Mouse (Mus musculus): ENCODE measurements at regions not wholly inside any gene's neighbourhood (a gene's known extent, or its start where the extent isn't known, plus 50 kb on each side); places are given as distances from the start of the nearest gene placed in this dataset.

GRCm38 (mm10) chr1:184583751-184584504, 148.5 kb downstream of the Hlx start:
- TF ChIP-seq CTCF (IDR thresholded peaks at IDR 0.05; ENCODE audit: borderline replicate concordance, insufficient read depth, low read length) = no peak
- no peak for TF ChIP-seq POLR2A (IDR thresholded peaks at IDR 0.05; ENCODE audit: low read depth, low read length)
